Mouse (Mus musculus): ENCODE measurements around the gene Fmr1nb. TPM values are rescaled to one million over a fixed set of nuclear protein-coding genes. Genes with fewer than 3 reads are reported as not detected.
A peak's percentile ranks its signal among the peaks of the same experiment; 100 is the strongest.
"Not testable (repeated sequence)": the region's sequence is repeated elsewhere in the genome, so short reads cannot be mapped to it uniquely, and the experiment has no call there.

The Fmr1nb gene
- not detected in 2 replicates for polyA plus RNA-seq (2014; fragmentation: Nextera tagmentation; extraction: Ambion mirVana)

DNA sequence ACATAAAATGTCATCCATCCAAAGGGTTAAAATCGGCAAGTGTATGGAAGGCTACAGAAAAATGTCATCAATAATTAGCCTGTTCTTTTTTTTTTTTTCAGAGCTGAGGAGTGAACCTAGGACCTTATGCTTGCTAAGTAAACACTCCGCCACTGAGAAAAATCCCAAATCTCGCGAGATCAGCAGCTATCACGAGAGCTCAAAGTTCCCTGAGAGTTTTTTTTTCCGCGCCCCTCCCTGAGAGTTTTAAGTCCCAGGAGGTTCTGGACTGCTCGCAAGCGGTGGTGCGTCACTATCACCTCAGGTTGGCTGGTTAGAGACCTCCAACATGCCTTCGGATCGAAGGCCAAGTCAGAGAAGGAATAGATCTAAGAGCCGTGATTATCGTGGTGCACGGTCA is at the start of gene Fmr1nb:
Gene Fmr1nb, plus strand, starts transcription at position 234 of the 400 bp plus-strand sequence.
- H3K4me1 ChIP-seq (ENCODE audit: control insufficient read depth, insufficient read depth, low read length): no peaks in the 10 kb centered on the region
- no peaks in the 10 kb centered on the region for H3K9me3 ChIP-seq (ENCODE audit: control insufficient read depth, low read length)
- H3K4me3 ChIP-seq (ENCODE audit: low read depth, low read length): no peak within 1 kb of the TSS
- H3K4me2 ChIP-seq (ENCODE audit: low read depth): no peak within 1 kb of the TSS
- no peak within 1 kb of the TSS for H3K9ac ChIP-seq (ENCODE audit: low read length)
- ATAC-seq (ENCODE audit: insufficient read depth, low FRiP score, low TSS enrichment) (no peak), DNase-seq (ENCODE audit: low spot score) (no peak)
- no peaks in the 10 kb centered on the region for H3K27me3 ChIP-seq (ENCODE audit: control insufficient read depth, insufficient read depth, low read length)
- WGBS: 85% methylated on average over 15 of the region's 15 CpGs
- no peaks in the 10 kb centered on the region for H3K36me3 ChIP-seq (ENCODE audit: control insufficient read depth, insufficient read depth, low read length)
- no peak within 1 kb of the TSS for H3K27ac ChIP-seq (ENCODE audit: low read depth, low read length)

- no peaks in the 10 kb centered on the region for H3K36me3 ChIP-seq (ENCODE audit: control insufficient read depth, insufficient read depth, low read length)
- DNase-seq (ENCODE audit: low spot score): no peak
- no peak for ATAC-seq (ENCODE audit: insufficient read depth, low FRiP score, low TSS enrichment)
These were observed 24.7 kb upstream of the Fmr1nb start for GRCm38 (mm10) chrX:68736902-68737301.

GRCm38 (mm10) chrX:68740088-68740487 is 21.6 kb upstream of the Fmr1nb start:
- DNase-seq (ENCODE audit: low spot score): no peak
- no peaks in the 10 kb centered on the region for H3K4me1 ChIP-seq (ENCODE audit: control insufficient read depth, insufficient read depth, low read length)
- H3K27ac ChIP-seq (ENCODE audit: low read depth, low read length): no peak overlapping the region
- H3K9me3 ChIP-seq (ENCODE audit: control insufficient read depth, low read length): no peaks in the 10 kb centered on the region
- no peak overlapping the region for H3K4me3 ChIP-seq (ENCODE audit: low read depth, low read length)
- ATAC-seq (ENCODE audit: insufficient read depth, low FRiP score, low TSS enrichment): no peak
- H3K4me2 ChIP-seq (ENCODE audit: low read depth): no peak overlapping the region
- no peaks in the 10 kb centered on the region for H3K36me3 ChIP-seq (ENCODE audit: control insufficient read depth, insufficient read depth, low read length)
- no peak overlapping the region for H3K9ac ChIP-seq (ENCODE audit: low read length)
- H3K27me3 ChIP-seq (ENCODE audit: control insufficient read depth, insufficient read depth, low read length): no peaks in the 10 kb centered on the region
- WGBS: 44% methylated on average over 2 of the region's 2 CpGs

More at GRCm38 (mm10) chrX:68736902-68737301, 24.7 kb upstream of the Fmr1nb start:
- WGBS: 76% methylated on average over 1 of the region's 1 CpGs
- Histone ChIP-seq H3K4me3 (ENCODE audit: low read depth, low read length) (no peak overlapping the region), H3K4me1 (ENCODE audit: control insufficient read depth, insufficient read depth, low read length) (no peaks in the 10 kb centered on the region), H3K9ac (ENCODE audit: low read length) (no peak overlapping the region), H3K4me2 (ENCODE audit: low read depth) (no peak overlapping the region), H3K27me3 (ENCODE audit: control insufficient read depth, insufficient read depth, low read length) (no peaks in the 10 kb centered on the region), H3K9me3 (ENCODE audit: control insufficient read depth, low read length) (no peaks in the 10 kb centered on the region), H3K27ac (ENCODE audit: low read depth, low read length) (no peak overlapping the region)

DNA sequence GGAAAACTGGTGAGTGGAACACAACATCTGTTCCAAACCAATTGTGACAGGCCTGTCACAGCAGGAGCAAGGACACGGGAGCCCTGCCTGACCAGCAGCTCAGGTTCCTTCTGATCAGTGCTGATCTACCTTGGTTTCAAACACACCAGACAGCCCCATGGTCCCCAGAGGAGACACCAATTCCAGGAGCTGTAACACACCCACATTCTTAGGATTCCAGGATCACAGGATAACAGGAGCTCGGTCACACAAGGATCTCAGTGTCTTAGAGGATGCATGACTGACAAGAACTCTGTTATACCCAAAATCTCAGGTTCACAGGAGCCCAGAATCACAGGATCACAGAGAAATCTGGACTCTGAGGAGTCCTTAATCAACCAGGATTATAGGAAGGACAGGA is 58.8 kb downstream of the Fmr1nb start:
- 35% methylated on average over 2 of the region's 2 CpGs for WGBS
- not testable (repeated sequence) for H3K36me3 ChIP-seq (ENCODE audit: control insufficient read depth, insufficient read depth, low read length); DNase-seq (ENCODE audit: low spot score); H3K9ac ChIP-seq (ENCODE audit: low read length); H3K4me3 ChIP-seq (ENCODE audit: low read depth, low read length); ATAC-seq (ENCODE audit: insufficient read depth, low FRiP score, low TSS enrichment); H3K4me1 ChIP-seq (ENCODE audit: control insufficient read depth, insufficient read depth, low read length); H3K9me3 ChIP-seq (ENCODE audit: control insufficient read depth, low read length); H3K27ac ChIP-seq (ENCODE audit: low read depth, low read length); H3K4me2 ChIP-seq (ENCODE audit: low read depth); H3K27me3 ChIP-seq (ENCODE audit: control insufficient read depth, insufficient read depth, low read length)

DNA sequence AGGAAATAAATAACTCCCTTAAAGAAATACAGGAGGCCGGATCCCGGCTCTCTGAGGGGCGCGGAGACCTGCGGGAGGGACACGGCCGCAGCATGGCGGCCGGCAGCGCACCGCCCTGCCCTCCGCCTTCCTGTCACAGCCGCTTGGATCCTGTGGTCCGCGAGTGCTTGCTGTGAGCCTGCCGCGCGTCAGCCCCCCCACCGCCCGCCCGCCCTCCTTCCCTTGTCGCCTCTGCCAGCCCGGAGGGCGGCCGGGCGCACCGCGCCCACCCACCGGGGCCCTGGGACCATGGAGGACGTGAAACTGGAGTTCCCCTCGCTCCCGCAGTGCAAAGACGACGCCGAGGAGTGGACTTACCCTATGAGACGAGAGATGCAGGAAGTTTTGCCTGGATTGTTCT is 59.4 kb downstream of the Fmr1nb start, which contains the start of gene Gm14698:
Gene Gm14698, plus strand, starts transcription at position 35 of the 400 bp plus-strand sequence.
- DNase-seq (ENCODE audit: low spot score) (peak; percentile 13), ATAC-seq (ENCODE audit: insufficient read depth, low FRiP score, low TSS enrichment) (peak; percentile 87)
- not testable (repeated sequence) for H3K27me3 ChIP-seq (ENCODE audit: control insufficient read depth, insufficient read depth, low read length); H3K4me1 ChIP-seq (ENCODE audit: control insufficient read depth, insufficient read depth, low read length); H3K36me3 ChIP-seq (ENCODE audit: control insufficient read depth, insufficient read depth, low read length); H3K9me3 ChIP-seq (ENCODE audit: control insufficient read depth, low read length); H3K27ac ChIP-seq (ENCODE audit: low read depth, low read length); H3K9ac ChIP-seq (ENCODE audit: low read length)
- WGBS: 11% methylated on average over 16 of the region's 36 CpGs
- Histone ChIP-seq H3K4me3 (ENCODE audit: low read depth, low read length) (peak within 1 kb of the TSS; percentile 15; the same call in 1 of the 2 replicates), H3K4me2 (ENCODE audit: low read depth) (peak within 1 kb of the TSS; percentile 22; the same call in 1 of the 2 replicates)

- Histone ChIP-seq H3K4me2 (ENCODE audit: low read depth) (no peak overlapping the region), H3K9ac (ENCODE audit: low read length) (no peak overlapping the region), H3K27ac (ENCODE audit: low read depth, low read length) (no peak overlapping the region), H3K36me3 (ENCODE audit: control insufficient read depth, insufficient read depth, low read length) (no peaks in the 10 kb centered on the region), H3K27me3 (ENCODE audit: control insufficient read depth, insufficient read depth, low read length) (no peaks in the 10 kb centered on the region), H3K9me3 (ENCODE audit: control insufficient read depth, low read length) (no peaks in the 10 kb centered on the region), H3K4me1 (ENCODE audit: control insufficient read depth, insufficient read depth, low read length) (no peaks in the 10 kb centered on the region), H3K4me3 (ENCODE audit: low read depth, low read length) (no peak overlapping the region)
- ATAC-seq (ENCODE audit: insufficient read depth, low FRiP score, low TSS enrichment) (0 out of 2 replicates have a peak, but pooled peaks have one; percentile 45), DNase-seq (ENCODE audit: low spot score) (peak; percentile 10)
- 30% methylated on average over 5 of the region's 5 CpGs for WGBS
These were observed 78.2 kb downstream of the Fmr1nb start for GRCm38 (mm10) chrX:68839548-68840444.

Other genes with a start within 250 kb of the Fmr1nb start
- 67.3 and 68.5 TPM in 2 replicates for gene Fmr1, start 83.3 kb upstream of the Fmr1nb start, polyA plus RNA-seq (2014; fragmentation: Nextera tagmentation; extraction: Ambion mirVana)
- 2.5 and 4.0 TPM in 2 replicates for gene Gm14698, start 59.3 kb downstream of the Fmr1nb start, polyA plus RNA-seq (2014; fragmentation: Nextera tagmentation; extraction: Ambion mirVana)
- gene Gm6812, start 131.2 kb downstream of the Fmr1nb start, polyA plus RNA-seq (2014; fragmentation: Nextera tagmentation; extraction: Ambion mirVana): not detected in 2 replicates

Measured in neural tube, embryonic 11.5 days (tissue).